Mouse (Mus musculus): Measurements from ENCODE around the gene Fam214a. TPM values are rescaled to one million over a fixed set of nuclear protein-coding genes. Genes with fewer than 3 reads are reported as not detected.

Fam214a gene
- polyA plus RNA-seq, 1 experiment, result 1.1 TPM

GRCm38 (mm10) chr9:74994611-74995257, 42.0 kb downstream of the Fam214a start:
- no peaks in the 10 kb centered on the region for H3K79me3 ChIP-seq (ENCODE audit: low read depth)
- H3K36me3 ChIP-seq (ENCODE audit: control insufficient read depth, insufficient read depth), result no peaks in the 10 kb centered on the region
- H3K4me3 ChIP-seq (ENCODE audit: insufficient read depth, poor library complexity, severe bottlenecking), result no peak overlapping the region
- no peaks in the 10 kb centered on the region for H3K27me3 ChIP-seq (ENCODE audit: control insufficient read depth, insufficient read depth, insufficient read length)
- no peak overlapping the region for H3ac ChIP-seq (ENCODE audit: control insufficient read depth, insufficient read length, low read depth)
- no peaks in the 10 kb centered on the region for H3K79me2 ChIP-seq (ENCODE audit: control insufficient read depth, insufficient read depth)
- no peak for TF ChIP-seq MYOD1 (IDR thresholded peaks at IDR 0.05; ENCODE audit: control insufficient read depth, insufficient read length, low read depth)
- no peak for TF ChIP-seq CTCF (IDR thresholded peaks at IDR 0.05; ENCODE audit: control insufficient read depth, insufficient read depth, insufficient read length)
- no peak for TF ChIP-seq MAX (IDR thresholded peaks at IDR 0.05)
- no peak for TF ChIP-seq FOSL1 (IDR thresholded peaks at IDR 0.05; ENCODE audit: insufficient read depth, low read length, poor library complexity, severe bottlenecking)
- TF ChIP-seq MYOG (IDR thresholded peaks at IDR 0.05; ENCODE audit: control insufficient read depth, extremely low read depth, insufficient read length), result no peak
- TF ChIP-seq CEBPB (IDR thresholded peaks at IDR 0.05; ENCODE audit: low read depth), result no peak
- no peak for TF ChIP-seq USF1 (IDR thresholded peaks at IDR 0.05; ENCODE audit: low read depth)

GRCm38 (mm10) chr9:74996349-74996748, 43.7 kb downstream of the Fam214a start:
- TF ChIP-seq CTCF (IDR thresholded peaks at IDR 0.05; ENCODE audit: control insufficient read depth, insufficient read depth, insufficient read length) (no peak), USF1 (IDR thresholded peaks at IDR 0.05; ENCODE audit: low read depth) (no peak), MYOD1 (IDR thresholded peaks at IDR 0.05; ENCODE audit: control insufficient read depth, insufficient read length, low read depth) (no peak), MYOG (IDR thresholded peaks at IDR 0.05; ENCODE audit: control insufficient read depth, extremely low read depth, insufficient read length) (no peak), MAX (IDR thresholded peaks at IDR 0.05) (no peak), FOSL1 (IDR thresholded peaks at IDR 0.05; ENCODE audit: insufficient read depth, low read length, poor library complexity, severe bottlenecking) (no peak)
- Histone ChIP-seq H3K79me3 (ENCODE audit: low read depth) (no peaks in the 10 kb centered on the region), H3ac (ENCODE audit: control insufficient read depth, insufficient read length, low read depth) (no peak overlapping the region)

DNA sequence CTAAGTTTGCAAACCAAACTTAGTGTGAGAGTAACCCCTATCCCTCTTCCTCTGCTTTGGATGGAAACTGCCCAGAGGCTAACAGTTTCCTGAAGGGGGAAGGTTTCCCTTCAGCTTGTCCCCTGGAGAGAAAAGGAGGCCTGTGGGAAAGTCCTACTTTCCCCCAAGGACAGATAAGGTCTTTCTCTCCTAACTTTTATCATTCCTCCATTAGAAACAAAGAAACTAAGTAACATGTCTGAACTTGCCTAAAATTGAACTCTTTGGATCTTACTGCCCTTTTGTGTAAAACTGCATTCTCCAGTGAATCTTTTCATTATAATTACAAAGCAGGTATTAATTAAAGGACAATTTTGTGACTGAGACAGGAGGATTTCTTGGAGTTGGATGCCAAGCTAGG, 45.3 kb downstream of the Fam214a start:
- Histone ChIP-seq H3K79me3 (ENCODE audit: low read depth) (no peaks in the 10 kb centered on the region), H3K4me3 (ENCODE audit: insufficient read depth, poor library complexity, severe bottlenecking) (no peak overlapping the region), H3ac (ENCODE audit: control insufficient read depth, insufficient read length, low read depth) (no peak overlapping the region), H3K36me3 (ENCODE audit: control insufficient read depth, insufficient read depth) (no peaks in the 10 kb centered on the region), H3K27me3 (ENCODE audit: control insufficient read depth, insufficient read depth, insufficient read length) (no peaks in the 10 kb centered on the region), H3K79me2 (ENCODE audit: control insufficient read depth, insufficient read depth) (no peaks in the 10 kb centered on the region)
- TF ChIP-seq USF1 (IDR thresholded peaks at IDR 0.05; ENCODE audit: low read depth) (no peak), MYOD1 (IDR thresholded peaks at IDR 0.05; ENCODE audit: control insufficient read depth, insufficient read length, low read depth) (no peak), MAX (IDR thresholded peaks at IDR 0.05) (no peak), CEBPB (IDR thresholded peaks at IDR 0.05; ENCODE audit: low read depth) (no peak), CTCF (IDR thresholded peaks at IDR 0.05; ENCODE audit: control insufficient read depth, insufficient read depth, insufficient read length) (no peak), FOSL1 (IDR thresholded peaks at IDR 0.05; ENCODE audit: insufficient read depth, low read length, poor library complexity, severe bottlenecking) (no peak), MYOG (IDR thresholded peaks at IDR 0.05; ENCODE audit: control insufficient read depth, extremely low read depth, insufficient read length) (no peak)

More at GRCm38 (mm10) chr9:74996349-74996748, 43.7 kb downstream of the Fam214a start:
- Histone ChIP-seq H3K27me3 (ENCODE audit: control insufficient read depth, insufficient read depth, insufficient read length) (no peaks in the 10 kb centered on the region), H3K4me3 (ENCODE audit: insufficient read depth, poor library complexity, severe bottlenecking) (no peak overlapping the region), H3K79me2 (ENCODE audit: control insufficient read depth, insufficient read depth) (no peaks in the 10 kb centered on the region), H3K36me3 (ENCODE audit: control insufficient read depth, insufficient read depth) (no peaks in the 10 kb centered on the region)

GRCm38 (mm10) chr9:75001006-75001405, 48.3 kb downstream of the Fam214a start:
- H3ac ChIP-seq (ENCODE audit: control insufficient read depth, insufficient read length, low read depth), result no peak overlapping the region

DNA sequence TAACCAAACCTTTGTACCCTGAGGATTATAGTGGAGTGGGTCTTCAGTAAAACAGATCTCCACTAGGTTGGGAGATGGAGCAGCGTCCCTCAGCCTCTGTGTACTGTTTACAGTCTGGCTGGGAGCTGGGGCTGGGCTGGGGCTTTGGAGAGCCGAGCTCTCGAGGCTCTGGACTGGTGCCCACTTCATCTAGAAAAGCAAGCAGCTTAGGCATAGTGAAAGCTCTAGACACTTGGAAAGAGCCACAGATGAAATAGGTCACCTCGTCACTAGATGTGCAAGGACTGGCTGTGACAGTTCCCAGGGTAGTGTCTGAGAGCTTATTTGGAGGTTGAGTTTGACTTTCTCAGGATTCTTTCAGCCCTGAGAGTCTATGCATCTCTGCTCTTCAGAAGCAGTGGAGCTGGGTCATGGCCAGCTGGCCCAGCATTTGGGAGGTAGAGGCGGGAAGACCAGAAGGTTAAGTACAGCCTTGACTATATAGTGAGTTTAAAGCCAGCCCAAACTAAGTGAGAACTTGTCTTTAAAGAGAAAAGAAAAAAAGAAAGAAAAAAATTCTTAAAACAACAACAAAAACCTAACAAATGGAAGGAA, 49.0 kb downstream of the Fam214a start:
- Histone ChIP-seq H3K27me3 (ENCODE audit: control insufficient read depth, insufficient read depth, insufficient read length) (no peaks in the 10 kb centered on the region), H3K36me3 (ENCODE audit: control insufficient read depth, insufficient read depth) (no peaks in the 10 kb centered on the region), H3K79me3 (ENCODE audit: low read depth) (no peaks in the 10 kb centered on the region), H3K79me2 (ENCODE audit: control insufficient read depth, insufficient read depth) (no peaks in the 10 kb centered on the region), H3K4me3 (ENCODE audit: insufficient read depth, poor library complexity, severe bottlenecking) (no peak overlapping the region), H3ac (ENCODE audit: control insufficient read depth, insufficient read length, low read depth) (no peak overlapping the region)
- TF ChIP-seq FOSL1 (IDR thresholded peaks at IDR 0.05; ENCODE audit: insufficient read depth, low read length, poor library complexity, severe bottlenecking), result no peak
- no peak for TF ChIP-seq MYOD1 (IDR thresholded peaks at IDR 0.05; ENCODE audit: control insufficient read depth, insufficient read length, low read depth)

More at GRCm38 (mm10) chr9:75001006-75001405, 48.3 kb downstream of the Fam214a start:
- no peaks in the 10 kb centered on the region for H3K36me3 ChIP-seq (ENCODE audit: control insufficient read depth, insufficient read depth)
- no peak overlapping the region for H3K4me3 ChIP-seq (ENCODE audit: insufficient read depth, poor library complexity, severe bottlenecking)
- H3K79me3 ChIP-seq (ENCODE audit: low read depth), result no peaks in the 10 kb centered on the region
- no peak for TF ChIP-seq CEBPB (IDR thresholded peaks at IDR 0.05; ENCODE audit: low read depth)
- TF ChIP-seq CTCF (IDR thresholded peaks at IDR 0.05; ENCODE audit: control insufficient read depth, insufficient read depth, insufficient read length), result no peak
- no peak for TF ChIP-seq FOSL1 (IDR thresholded peaks at IDR 0.05; ENCODE audit: insufficient read depth, low read length, poor library complexity, severe bottlenecking)
- no peak for TF ChIP-seq MYOG (IDR thresholded peaks at IDR 0.05; ENCODE audit: control insufficient read depth, extremely low read depth, insufficient read length)
- TF ChIP-seq MAX (IDR thresholded peaks at IDR 0.05), result no peak
- no peak for TF ChIP-seq USF1 (IDR thresholded peaks at IDR 0.05; ENCODE audit: low read depth)
- no peak for TF ChIP-seq MYOD1 (IDR thresholded peaks at IDR 0.05; ENCODE audit: control insufficient read depth, insufficient read length, low read depth)
- H3K27me3 ChIP-seq (ENCODE audit: control insufficient read depth, insufficient read depth, insufficient read length), result no peaks in the 10 kb centered on the region
- no peaks in the 10 kb centered on the region for H3K79me2 ChIP-seq (ENCODE audit: control insufficient read depth, insufficient read depth)
